Mouse (Mus musculus) lung, postnatal 14 days (tissue): ENCODE measurements around the gene AF067061.
"Not testable (repeated sequence)": the region's sequence is repeated elsewhere in the genome, so short reads cannot be mapped to it uniquely, and the experiment has no call there.

Source experiments
- DNase-seq: peaks from one replicate; pipeline ENCODE4 v3.0.0; 2021

The AF067061 gene

GRCm38 (mm10) chr13:120262870-120263269 is at the start of gene AF067061:
Gene AF067061, plus strand, starts transcription at chr13:120263114.
- DNase-seq, result not testable (repeated sequence)

GRCm38 (mm10) chr13:120215847-120216246 is 47.1 kb upstream of the AF067061 start, which contains the start of gene Gm21762:
Gene Gm21762, minus strand, starts transcription at chr13:120215947.
- not testable (repeated sequence) for DNase-seq

GRCm38 (mm10) chr13:120220922-120221321 is 42.0 kb upstream of the AF067061 start:
- DNase-seq, result not testable (repeated sequence)

GRCm38 (mm10) chr13:120223012-120223659 is 39.8 kb upstream of the AF067061 start:
- DNase-seq, result not testable (repeated sequence)

GRCm38 (mm10) chr13:120231798-120232197 is 31.1 kb upstream of the AF067061 start:
- DNase-seq, result not testable (repeated sequence)

GRCm38 (mm10) chr13:120232447-120233049 is 30.4 kb upstream of the AF067061 start:
- DNase-seq, result not testable (repeated sequence)

- DNase-seq, result not testable (repeated sequence)
Measured at GRCm38 (mm10) chr13:120238811-120239210, 24.1 kb upstream of the AF067061 start, which contains the start of gene Gm21731. Gene Gm21731, plus strand, starts transcription at chr13:120239111.

GRCm38 (mm10) chr13:120251208-120251924 is 11.5 kb upstream of the AF067061 start:
- not testable (repeated sequence) for DNase-seq

GRCm38 (mm10) chr13:120258817-120259658 is 3.9 kb upstream of the AF067061 start:
- not testable (repeated sequence) for DNase-seq

- DNase-seq, result not testable (repeated sequence)
Measured at GRCm38 (mm10) chr13:120259718-120260117, 3.2 kb upstream of the AF067061 start.

GRCm38 (mm10) chr13:120277837-120278236 is 14.9 kb downstream of the AF067061 start:
- DNase-seq, result not testable (repeated sequence)

- no peak for DNase-seq
Measured at GRCm38 (mm10) chr13:120278784-120279183, 15.9 kb downstream of the AF067061 start.

GRCm38 (mm10) chr13:120299324-120299894 is 36.5 kb downstream of the AF067061 start:
- DNase-seq, result no peak

GRCm38 (mm10) chr13:120299991-120300442 is 37.1 kb downstream of the AF067061 start, which contains the start of gene BC147527:
Gene BC147527, plus strand, starts transcription at chr13:120300392.
- DNase-seq, result peak; percentile 2

GRCm38 (mm10) chr13:120300853-120301252 is 37.9 kb downstream of the AF067061 start:
- DNase-seq, result no peak

GRCm38 (mm10) chr13:120310749-120311148 is 47.8 kb downstream of the AF067061 start:
- no peak for DNase-seq

GRCm38 (mm10) chr13:120313584-120313983 is 50.7 kb downstream of the AF067061 start:
- peak; percentile 20 for DNase-seq
